Mouse (Mus musculus): ENCODE results near the gene Rbm33.

The Rbm33 gene

DNA sequence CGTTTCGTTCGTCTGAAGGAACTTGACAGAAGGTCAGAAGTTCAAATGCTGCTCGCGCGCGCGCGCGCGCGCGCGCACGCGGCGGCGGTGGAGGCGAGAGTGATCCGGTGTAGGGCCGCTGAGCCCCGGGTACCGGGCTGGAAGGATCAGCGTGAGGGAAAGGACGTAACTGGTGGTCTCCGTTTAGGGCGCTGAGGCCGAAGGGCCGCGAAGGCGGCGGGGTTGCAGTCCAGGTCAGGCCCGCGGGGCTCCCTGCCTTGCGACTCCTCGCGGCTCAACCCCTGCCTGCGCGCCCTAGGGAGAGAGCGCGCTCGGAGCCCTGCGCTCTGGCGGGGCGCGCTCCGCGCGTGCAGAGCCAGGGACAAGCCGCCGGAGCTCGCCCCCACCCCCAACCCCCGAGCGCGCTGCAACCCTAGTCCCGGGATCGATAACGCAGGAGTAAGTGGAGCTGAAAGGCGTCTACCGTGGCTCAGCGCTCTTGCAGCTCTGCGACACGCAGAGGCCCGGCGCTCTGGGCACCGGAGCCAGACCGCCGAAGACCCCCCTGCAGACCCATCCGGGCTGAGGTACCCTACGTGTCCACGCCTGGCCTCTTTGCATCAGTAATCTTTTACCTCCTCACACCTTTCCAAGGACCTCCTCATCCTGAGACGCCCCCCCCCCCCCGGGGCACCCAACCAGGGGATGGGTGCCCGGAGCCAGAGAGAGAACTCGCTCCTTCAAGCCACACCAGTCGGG, 147.6 kb downstream of the Rbm33 start:
- peak; percentile 42 for DNase-seq

DNA sequence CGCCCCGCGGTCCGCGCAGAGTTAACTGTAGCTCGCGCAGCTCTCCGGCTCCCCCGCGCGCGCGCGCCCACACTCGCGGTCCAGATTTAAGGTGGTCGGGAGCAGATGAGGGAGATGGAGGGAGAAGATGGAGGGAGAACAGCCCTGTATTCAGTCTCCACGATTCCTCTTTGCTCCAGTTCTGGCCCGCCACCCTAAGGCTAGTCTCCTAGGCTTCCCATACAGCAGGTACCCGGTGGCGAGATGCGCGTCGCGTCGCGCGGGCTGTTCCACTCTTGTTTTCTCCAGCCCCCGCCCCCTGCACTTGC, 148.1 kb downstream of the Rbm33 start:
- peak; percentile 61 for DNase-seq

DNA sequence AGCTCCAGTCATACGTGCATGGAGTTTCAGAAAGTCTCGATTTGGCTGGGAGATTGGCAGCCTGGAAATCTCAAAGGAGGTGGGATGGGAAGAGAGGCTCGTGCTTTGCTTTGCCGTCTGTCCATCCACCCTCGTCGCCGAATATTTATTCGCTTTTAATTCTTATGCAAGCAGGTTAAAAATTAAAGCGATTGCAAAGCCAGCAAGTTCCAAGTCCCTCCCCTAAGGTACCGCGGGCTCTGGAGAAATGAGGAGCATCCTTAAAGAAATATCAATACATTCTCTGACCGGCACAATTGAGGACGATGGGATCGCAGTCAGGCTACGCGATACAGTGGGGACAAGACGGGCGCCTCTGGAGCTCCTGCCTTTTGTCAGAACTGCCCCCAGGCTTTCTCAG, 148.6 kb downstream of the Rbm33 start:
- no peak for DNase-seq

- no peak for DNase-seq
Observed at GRCm38 (mm10) chr5:28466351-28466750, 149.4 kb downstream of the Rbm33 start.

DNA sequence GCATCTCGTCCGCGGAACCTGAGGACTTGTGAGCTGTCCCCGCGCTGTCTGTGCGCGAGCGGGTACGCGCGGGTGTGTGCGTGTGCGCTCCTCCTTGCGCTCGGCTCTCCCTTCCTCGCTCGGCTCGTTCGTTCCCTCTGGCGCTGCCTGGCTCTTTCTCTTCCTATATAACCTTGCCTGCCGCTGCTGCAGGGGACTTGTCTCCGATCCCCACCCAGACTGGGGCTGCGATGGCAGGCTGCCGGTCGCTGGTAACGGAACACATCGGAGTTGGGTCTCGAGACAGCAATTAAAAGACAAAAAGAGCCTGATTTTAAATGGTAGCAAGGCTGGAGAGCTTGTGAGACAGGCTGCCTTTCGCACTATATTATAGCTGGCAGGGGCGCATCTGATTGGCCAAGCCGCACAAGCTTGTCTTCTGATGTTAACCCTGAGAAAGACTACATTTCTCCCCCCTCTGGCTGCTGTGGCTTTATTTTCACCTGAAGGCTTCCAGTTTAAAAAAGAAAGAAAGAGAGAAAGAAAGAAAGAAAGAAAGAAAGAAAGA, 149.9 kb downstream of the Rbm33 start, which contains the start of gene Shh:
Gene Shh (minus strand): TSS at position 497 of the 547 bp plus-strand sequence.
- peak; percentile 53 for DNase-seq
